Mouse (Mus musculus) heart, embryonic 15.5 days (tissue): Measurements from ENCODE around the gene Zfp382. TPM values are rescaled to one million over a fixed set of nuclear protein-coding genes. Genes with fewer than 3 reads are reported as not detected.

Source experiments
- ATAC-seq: fragments of 200-750 bp; cut with Nextera tagmentation; replicated peaks from 2 replicates; pipeline ENCODE4 v1.8.0; 2017; ENCODE audit warnings: low read depth, moderate TSS enrichment; ENCODE audit not compliant: insufficient number of reproducible peaks, insufficient read depth, low FRiP score
- H3K27ac ChIP-seq: fragments of 300-500 bp; sonication (generic); 2 replicates; pipeline ENCODE4 v1.5.1; 2015; ENCODE audit warnings: mild to moderate bottlenecking, inconsistent platforms
- H3K27me3 ChIP-seq: fragments of 300-500 bp; sonication (generic); 2 replicates; pipeline ENCODE4 v1.6.1; 2015; ENCODE audit warnings: inconsistent platforms
- H3K36me3 ChIP-seq: fragments of 300-500 bp; sonication (generic); 2 replicates; pipeline ENCODE4 v1.6.1; 2015; ENCODE audit warnings: mild to moderate bottlenecking, inconsistent platforms
- H3K4me1 ChIP-seq: fragments of 300-500 bp; sonication (generic); replicated peaks from 2 replicates; pipeline ENCODE4 v1.6.1; 2015; ENCODE audit warnings: inconsistent platforms
- H3K4me2 ChIP-seq: fragments of 300-500 bp; sonication (generic); 2 replicates; pipeline ENCODE4 v1.6.1; 2015; ENCODE audit warnings: inconsistent platforms, mild to moderate bottlenecking, moderate library complexity
- H3K4me3 ChIP-seq: fragments of 300-500 bp; sonication (generic); 2 replicates; pipeline ENCODE4 v1.5.1; 2015; ENCODE audit warnings: mild to moderate bottlenecking, inconsistent platforms
- H3K9ac ChIP-seq: fragments of 300-500 bp; sonication (generic); 2 replicates; pipeline ENCODE4 v1.6.1; 2015; ENCODE audit warnings: mild to moderate bottlenecking, inconsistent platforms
- H3K9me3 ChIP-seq: fragments of 300-500 bp; sonication (generic); replicated peaks from 2 replicates; pipeline ENCODE4 v1.6.1; 2016; ENCODE audit warnings: inconsistent platforms
- WGBS: fragments of 180-500 bp; shearing (Covaris S2); methylation state at CpG from one replicate; pipeline ENCODE4 v1.1.7; 2015; ENCODE audit warnings: mixed read lengths; 5-methylcytosine and 5-hydroxymethylcytosine counted together
- microRNA-seq: library from miRNA; unstranded; fragments of <30 nt; microRNA quantifications from one replicate; pipeline ENCODE4, GENCODE M21; 2016
- polyA plus RNA-seq: library from polyadenylated mRNA; unstranded; fragments of >200 nt; fragmentation: Nextera tagmentation; extraction: Ambion mirVana; gene quantifications from 2 replicates; pipeline ENCODE4 v1.2.1, GENCODE M21; 2015

Gene Zfp382
- polyA plus RNA-seq, 1 experiment from 2014 or later, result 10.0 TPM

DNA sequence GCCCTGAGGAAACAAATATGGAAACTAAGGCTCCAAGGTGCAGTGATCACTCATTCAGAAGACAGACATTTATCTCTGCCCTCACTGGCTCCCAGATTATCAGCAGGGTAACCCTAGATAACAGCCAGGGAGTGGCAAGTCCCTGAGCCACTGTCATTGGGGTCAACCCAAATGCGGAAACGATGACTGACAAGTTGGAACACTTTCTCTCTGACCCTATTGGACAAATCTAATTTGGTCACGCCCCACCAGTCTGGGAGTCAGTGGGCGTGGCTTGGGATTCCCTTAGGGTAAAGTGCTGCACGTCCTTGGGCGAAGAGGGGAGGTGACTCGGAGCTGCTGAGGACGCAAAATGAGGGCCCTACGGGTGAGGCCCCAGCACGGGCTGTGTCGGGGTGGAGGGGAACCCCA, 62.1 kb downstream of the Zfp382 start, which contains the start of gene Cox7a1:
TSS of gene Cox7a1 (plus strand) at position 266 of the 411 bp plus-strand sequence.
- Histone ChIP-seq H3K27ac (peak within 1 kb of the TSS; percentile 79), H3K4me3 (peak within 1 kb of the TSS; percentile 58), H3K36me3 (peaks cover 35% of the 10 kb centered on the region), H3K4me2 (peak within 1 kb of the TSS; percentile 72), H3K9me3 (no peaks in the 10 kb centered on the region), H3K9ac (peak within 1 kb of the TSS; percentile 73), H3K4me1 (peaks cover 19% of the 10 kb centered on the region), H3K27me3 (no peaks in the 10 kb centered on the region)
- peak; percentile 80 for ATAC-seq
- WGBS, result 2% methylated on average over 11 of the region's 11 CpGs

Small RNAs within 50 kb of the gene (microRNA-seq; reads per million reads assigned to microRNA genes)
- not detected for gene Gm23368

Other genes starting within 250 kb of the Zfp382 start
- 7.2 and 7.8 TPM in 2 replicates for gene Zfp27, start 215.4 kb upstream of the Zfp382 start, polyA plus RNA-seq
- 3.1 TPM in 2 replicates for gene Zfp383, start 213.7 kb upstream of the Zfp382 start, polyA plus RNA-seq
- gene Zfp74, start 167.9 kb upstream of the Zfp382 start, polyA plus RNA-seq, result 6.7 and 9.4 TPM in 2 replicates
- 16.2 and 22.4 TPM in 2 replicates for gene Zfp568, start 138.0 kb upstream of the Zfp382 start, polyA plus RNA-seq
- gene Zfp14, start 70.6 kb upstream of the Zfp382 start, polyA plus RNA-seq, result 3.3 and 4.1 TPM in 2 replicates
- 3.5 and 4.6 TPM in 2 replicates for gene Zfp82, start 49.0 kb upstream of the Zfp382 start, polyA plus RNA-seq
- gene Gm26920, start 31.5 kb upstream of the Zfp382 start, polyA plus RNA-seq, result 0.59 TPM in 1 of 2 replicates, not detected in the other
- gene Zfp566, start 31.4 kb upstream of the Zfp382 start, polyA plus RNA-seq, result 5.1 and 6.3 TPM in 2 replicates
- 72.9 and 75.3 TPM in 2 replicates for gene Zfp260, start 27.2 kb upstream of the Zfp382 start, polyA plus RNA-seq
- 6.9 and 8.5 TPM in 2 replicates for gene Zfp146, start 47.8 kb downstream of the Zfp382 start, polyA plus RNA-seq
- 369 and 603 TPM in 2 replicates for gene Cox7a1, start 62.2 kb downstream of the Zfp382 start, polyA plus RNA-seq
- 77.4 and 96.6 TPM in 2 replicates for gene Capns1, start 76.9 kb downstream of the Zfp382 start, polyA plus RNA-seq
- gene Polr2i, start 110.0 kb downstream of the Zfp382 start, polyA plus RNA-seq, result 99.7 and 105 TPM in 2 replicates
- 125 and 140 TPM in 2 replicates for gene Tbcb, start 110.3 kb downstream of the Zfp382 start, polyA plus RNA-seq
- gene Ovol3, start 113.8 kb downstream of the Zfp382 start, polyA plus RNA-seq, result not detected in 2 replicates
- gene Thap8, start 158.2 kb downstream of the Zfp382 start, polyA plus RNA-seq, result 0.42 and 0.61 TPM in 2 replicates
- 6.7 and 8.6 TPM in 2 replicates for gene Wdr62, start 158.5 kb downstream of the Zfp382 start, polyA plus RNA-seq
- 8.0 and 12.0 TPM in 2 replicates for gene Clip3, start 169.8 kb downstream of the Zfp382 start, polyA plus RNA-seq
- gene Alkbh6, start 186.8 kb downstream of the Zfp382 start, polyA plus RNA-seq, result 57.4 and 64.4 TPM in 2 replicates
- gene Syne4, start 192.9 kb downstream of the Zfp382 start, polyA plus RNA-seq, result 6.1 and 18.8 TPM in 2 replicates
- 5.1 TPM in 1 of 2 replicates, not detected in the other for gene E130208F15Rik, start 199.8 kb downstream of the Zfp382 start, polyA plus RNA-seq
- 14.4 and 17.5 TPM in 2 replicates for gene Sdhaf1, start 202.0 kb downstream of the Zfp382 start, polyA plus RNA-seq
- 1.4 and 2.1 TPM in 2 replicates for gene Lrfn3, start 240.8 kb downstream of the Zfp382 start, polyA plus RNA-seq